ENCODE assay signal across 28 mouse cellular contexts in genomic region chr7:141758291-141758690, GRCm38 (mm10). TPM values are rescaled to one million over a fixed set of nuclear protein-coding genes. Genes with fewer than 3 reads are reported as not detected.
"Had no signal": no experiment of that assay in that cellular context is flagged by ENCODE, and none has a peak within 500 bp of the region (broad histone marks: within the 10 kb centered on the region; RNA-seq: fewer than 3 reads in every experiment).

No protein-coding gene starts in this region.

- H3K9ac ChIP-seq: kidney, embryonic 15.5 days; limb, embryonic 12.5 days; limb, embryonic 15.5 days; liver, embryonic 14.5 days; liver, postnatal 0 days; lung, embryonic 14.5 days; midbrain, embryonic 13.5 days; neural tube, embryonic 13.5 days had no signal

- H3K36me3 ChIP-seq: kidney, embryonic 15.5 days; limb, embryonic 12.5 days; limb, embryonic 15.5 days; midbrain, embryonic 10.5 days; midbrain, embryonic 13.5 days; neural tube, embryonic 13.5 days had no signal

- H3K9me3 ChIP-seq: kidney, embryonic 15.5 days; limb, embryonic 12.5 days; limb, embryonic 15.5 days; midbrain, embryonic 10.5 days; midbrain, embryonic 13.5 days; neural tube, embryonic 13.5 days had no signal

- H3K27ac ChIP-seq: kidney, embryonic 15.5 days; limb, embryonic 12.5 days; limb, embryonic 15.5 days; liver, embryonic 14.5 days; macrophage; midbrain, embryonic 10.5 days; midbrain, embryonic 13.5 days; neural tube, embryonic 13.5 days had no signal

- DNase-seq: kidney, postnatal 10 days; kidney, postnatal 36 days; left cerebral cortex, postnatal 4 days; liver, postnatal 0 days; lung, embryonic 14.5 days; retina, postnatal 1 day; right cerebral cortex, postnatal 25 days; spleen, adult 18-20 months; thymus, adult 2 months; thymus, postnatal 14 days; thymus, postnatal 4 days had no signal

- H3K4me2 ChIP-seq: kidney, embryonic 15.5 days; limb, embryonic 12.5 days; limb, embryonic 15.5 days; liver, embryonic 11.5 days; lung, embryonic 14.5 days; midbrain, embryonic 13.5 days; neural tube, embryonic 13.5 days had no signal

- ATAC-seq: liver, postnatal 0 days; lung, postnatal 0 days; midbrain, embryonic 13.5 days; midbrain, embryonic 16.5 days had no signal

- H3K27me3 ChIP-seq: kidney, embryonic 15.5 days; limb, embryonic 12.5 days; limb, embryonic 15.5 days; midbrain, embryonic 13.5 days; neural tube, embryonic 13.5 days had no signal

- H3K4me3 ChIP-seq: kidney, embryonic 15.5 days; limb, embryonic 12.5 days; limb, embryonic 15.5 days; megakaryocyte, embryonic 14.5 days; midbrain, embryonic 10.5 days; midbrain, embryonic 13.5 days; myocyte; neural tube, embryonic 13.5 days had no signal

- H3K4me1 ChIP-seq: kidney, embryonic 15.5 days; limb, embryonic 12.5 days; limb, embryonic 15.5 days; midbrain, embryonic 10.5 days; midbrain, embryonic 13.5 days; neural tube, embryonic 13.5 days had no signal

RNA-seq across cellular contexts. Expression of gene Muc5ac, which starts 30.5 kb away (rescaled TPM):
- total RNA-seq: layer of hippocampus, postnatal 14 days; left cerebral cortex, postnatal 14 days; left cerebral cortex, postnatal 4 days; monocyte, adult 5-6 weeks; neutrophil, adult 5-6 weeks had no signal
- polyA plus RNA-seq: kidney, embryonic 15.5 days; limb, embryonic 12.5 days; limb, embryonic 15.5 days; liver, embryonic 11.5 days; liver, embryonic 14.5 days; liver, postnatal 0 days; macrophage; midbrain, embryonic 10.5 days; midbrain, embryonic 13.5 days; midbrain, embryonic 16.5 days; myocyte; neural tube, embryonic 13.5 days had no signal
